Mouse (Mus musculus) heart, embryonic 13.5 days (tissue): ENCODE measurements at regions not wholly inside any gene's neighbourhood (a gene's known extent, or its start where the extent isn't known, plus 50 kb on each side); places are given as distances from the start of the nearest gene placed in this dataset.

Experiments
- ATAC-seq: fragments of 200-750 bp; cut with Nextera tagmentation; 2 replicates; pipeline ENCODE4 v1.8.0; 2017; ENCODE audit warnings: moderate TSS enrichment; ENCODE audit not compliant: insufficient number of reproducible peaks, low FRiP score, low TSS enrichment; ENCODE audit errors: extremely low read depth
- H3K27ac ChIP-seq: fragments of 300-500 bp; sonication (generic); replicated peaks from 2 replicates; pipeline ENCODE4 v1.5.1; 2015; ENCODE audit warnings: moderate library complexity, mild to moderate bottlenecking, inconsistent platforms
- H3K27me3 ChIP-seq: fragments of 300-500 bp; sonication (generic); replicated peaks from 2 replicates; pipeline ENCODE4 v1.6.1; 2015; ENCODE audit warnings: mild to moderate bottlenecking, inconsistent platforms
- H3K36me3 ChIP-seq: fragments of 300-500 bp; sonication (generic); 2 replicates; pipeline ENCODE4 v1.6.1; 2015; ENCODE audit warnings: mild to moderate bottlenecking, inconsistent platforms
- H3K4me1 ChIP-seq: fragments of 300-500 bp; sonication (generic); 2 replicates; pipeline ENCODE4 v1.6.1; 2015; ENCODE audit warnings: inconsistent platforms
- H3K4me2 ChIP-seq: fragments of 300-500 bp; sonication (generic); 2 replicates; pipeline ENCODE4 v1.6.1; 2015; ENCODE audit warnings: inconsistent platforms, mild to moderate bottlenecking, moderate library complexity
- H3K4me3 ChIP-seq: fragments of 300-500 bp; sonication (generic); 2 replicates; pipeline ENCODE4 v1.5.1; 2015; ENCODE audit warnings: moderate library complexity, mild to moderate bottlenecking, inconsistent platforms
- H3K9ac ChIP-seq: fragments of 300-500 bp; sonication (generic); 2 replicates; pipeline ENCODE4 v1.6.1; 2015; ENCODE audit warnings: inconsistent platforms, mild to moderate bottlenecking, moderate library complexity
- H3K9me3 ChIP-seq: fragments of 300-500 bp; sonication (generic); 2 replicates; pipeline ENCODE4 v1.6.1; 2016; ENCODE audit warnings: inconsistent platforms
- WGBS: fragments of 180-500 bp; shearing (Covaris S2); methylation state at CpG from one replicate; pipeline ENCODE4 v1.1.7; 2015; ENCODE audit warnings: mixed read lengths; 5-methylcytosine and 5-hydroxymethylcytosine counted together

DNA sequence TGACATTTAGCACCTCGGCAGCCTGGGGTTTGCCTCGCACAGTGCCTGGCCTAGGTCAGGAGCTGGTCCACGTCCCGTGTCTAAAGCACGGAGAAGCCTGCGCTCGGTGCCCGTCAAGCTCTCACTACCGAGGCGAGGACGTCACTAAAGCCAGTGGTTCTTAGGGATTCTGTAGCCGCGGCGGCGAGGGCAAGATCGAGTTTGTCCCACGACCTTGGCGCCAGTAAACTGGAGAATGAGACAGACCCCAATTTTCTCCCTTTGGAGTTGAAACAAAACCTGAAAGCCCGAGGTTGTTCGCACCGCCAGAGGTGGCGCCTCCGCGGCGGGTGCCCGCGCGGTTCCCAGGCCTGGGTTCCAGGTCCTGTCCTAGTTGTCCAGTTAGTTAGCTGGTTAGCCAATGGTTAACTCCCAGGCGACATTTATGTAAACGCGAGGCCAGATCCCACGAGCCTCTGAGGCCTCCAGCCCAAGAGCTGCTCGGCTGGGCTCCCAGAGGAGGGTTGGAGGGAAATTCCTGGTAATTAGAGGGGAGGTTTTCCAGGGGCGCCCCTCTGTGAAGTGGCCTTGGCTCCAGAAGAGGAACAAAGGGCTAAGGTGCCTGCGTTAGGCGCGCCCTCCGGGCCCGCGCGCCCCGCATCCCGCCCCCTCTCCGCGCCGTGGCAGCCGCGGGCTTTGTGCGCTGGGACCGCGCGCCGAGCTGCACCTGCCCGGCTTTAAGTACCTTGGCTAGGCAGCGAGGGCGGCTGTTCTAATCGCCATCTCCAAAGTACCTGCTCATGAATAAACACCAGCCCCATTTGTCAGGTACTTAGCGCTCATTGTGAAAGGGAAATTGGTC, 74.0 kb downstream of the Rhcg start:
- Histone ChIP-seq H3K9ac (no peak overlapping the region), H3K27me3 (peaks cover 100% of the 10 kb centered on the region), H3K36me3 (no peaks in the 10 kb centered on the region), H3K4me1 (peaks cover 8% of the 10 kb centered on the region), H3K4me2 (peak overlapping the region; percentile 27), H3K27ac (no peak overlapping the region), H3K9me3 (no peaks in the 10 kb centered on the region), H3K4me3 (peak overlapping the region; percentile 24)
- no peak for ATAC-seq
- 1% methylated on average over 55 of the region's 58 CpGs for WGBS

DNA sequence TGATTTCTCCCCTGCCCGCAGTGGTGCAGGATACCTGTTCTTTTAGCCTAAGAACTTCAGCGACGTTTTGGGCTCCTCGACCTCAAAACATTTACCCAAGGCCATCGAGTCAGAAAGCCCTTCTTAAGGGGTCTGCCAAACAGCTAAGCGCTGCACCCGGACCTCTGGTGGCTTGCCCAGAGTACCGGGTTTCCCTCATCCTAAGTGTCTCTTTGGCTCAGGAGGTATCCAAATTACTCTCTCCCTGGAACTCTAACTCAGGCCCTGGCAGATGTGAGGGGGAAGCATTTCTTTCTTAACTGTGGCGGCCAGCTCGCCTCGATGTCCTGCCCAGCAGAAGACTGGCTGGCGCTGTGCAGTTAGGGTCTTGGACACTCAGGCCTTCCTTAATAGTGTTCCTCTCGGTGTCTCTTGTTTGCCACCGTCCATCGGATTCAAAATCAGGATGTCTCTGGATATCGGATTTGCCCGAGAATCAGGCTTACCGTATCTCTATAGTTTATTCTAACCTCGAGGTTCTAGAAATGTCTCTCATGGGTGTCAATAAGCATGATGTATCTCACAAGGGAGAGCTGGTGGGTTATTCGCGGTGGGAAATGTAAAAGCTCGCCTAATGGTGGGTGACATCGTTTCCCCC, 75.0 kb downstream of the Rhcg start:
- Histone ChIP-seq H3K9ac (no peak overlapping the region), H3K4me1 (peaks cover 8% of the 10 kb centered on the region), H3K36me3 (no peaks in the 10 kb centered on the region), H3K27ac (no peak overlapping the region), H3K4me3 (no peak overlapping the region), H3K27me3 (peaks cover 100% of the 10 kb centered on the region), H3K4me2 (no peak overlapping the region), H3K9me3 (no peaks in the 10 kb centered on the region)
- ATAC-seq = no peak
- WGBS = 2% methylated on average over 23 of the region's 23 CpGs

DNA sequence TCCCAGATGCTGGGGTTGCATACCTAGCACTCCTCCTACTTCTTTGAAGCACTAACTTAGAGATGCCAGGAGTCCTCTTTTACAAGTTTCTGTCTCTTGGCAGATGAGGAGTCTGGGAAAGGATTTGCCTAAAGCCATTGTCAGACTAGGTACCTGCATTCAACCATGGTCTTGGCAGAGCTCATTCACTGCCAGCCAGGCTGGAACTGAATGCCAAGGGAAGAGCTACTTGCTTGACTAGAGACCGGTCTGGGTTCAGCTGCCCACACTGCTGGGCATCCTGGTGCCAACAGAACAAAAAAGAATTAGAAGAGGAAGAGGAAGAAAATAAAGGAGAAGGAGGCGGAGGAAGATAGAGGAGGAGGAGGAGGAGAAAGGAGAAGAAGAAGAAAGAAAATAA, 74.1 kb upstream of the Polg start:
- Histone ChIP-seq H3K4me3 (no peak overlapping the region), H3K4me2 (no peak overlapping the region), H3K9me3 (no peaks in the 10 kb centered on the region), H3K27ac (no peak overlapping the region), H3K4me1 (peaks cover 20% of the 10 kb centered on the region), H3K36me3 (no peaks in the 10 kb centered on the region), H3K27me3 (peaks cover 100% of the 10 kb centered on the region), H3K9ac (no peak overlapping the region)
- WGBS = 31% methylated on average over 2 of the region's 2 CpGs
- ATAC-seq = no peak

DNA sequence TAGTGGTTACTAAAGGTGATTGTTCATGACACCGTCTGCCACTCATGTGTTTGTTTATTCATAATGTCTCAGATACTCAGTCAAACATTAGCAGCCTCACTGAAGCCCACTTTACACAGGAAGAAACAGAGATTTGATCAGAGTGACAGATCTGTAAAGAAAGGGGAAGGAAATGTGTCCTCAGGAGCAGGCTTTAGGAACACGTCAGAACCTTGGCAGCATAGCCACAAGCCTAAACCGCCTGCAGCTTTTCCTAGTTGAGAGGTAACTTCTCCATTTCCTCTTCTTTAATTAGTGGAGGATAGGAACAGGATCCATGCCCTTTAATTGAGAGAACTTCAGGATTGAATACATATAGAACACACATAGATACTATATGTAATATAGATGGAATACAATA, 73.3 kb upstream of the Polg start:
- 4% methylated on average over 3 of the region's 3 CpGs for WGBS
- Histone ChIP-seq H3K4me1 (peaks cover 22% of the 10 kb centered on the region), H3K9ac (no peak overlapping the region), H3K27ac (no peak overlapping the region), H3K9me3 (no peaks in the 10 kb centered on the region), H3K4me3 (no peak overlapping the region), H3K4me2 (no peak overlapping the region), H3K27me3 (peaks cover 100% of the 10 kb centered on the region), H3K36me3 (no peaks in the 10 kb centered on the region)
- ATAC-seq = no peak

- ATAC-seq = peak; percentile 14; the same call in 1 of the 2 replicates
- Histone ChIP-seq H3K4me1 (peaks cover 21% of the 10 kb centered on the region), H3K4me2 (peak overlapping the region; percentile 69), H3K27ac (no peak overlapping the region), H3K27me3 (peaks cover 100% of the 10 kb centered on the region), H3K9me3 (no peaks in the 10 kb centered on the region), H3K4me3 (peak overlapping the region; percentile 46), H3K9ac (0 out of 2 replicates have a peak overlapping the region, but pooled peaks have one; percentile 40), H3K36me3 (no peaks in the 10 kb centered on the region)
- under 1% methylated on average over 27 of the region's 27 CpGs for WGBS
Observed at GRCm38 (mm10) chr7:79536157-79536641, 70.0 kb upstream of the Polg start.

DNA sequence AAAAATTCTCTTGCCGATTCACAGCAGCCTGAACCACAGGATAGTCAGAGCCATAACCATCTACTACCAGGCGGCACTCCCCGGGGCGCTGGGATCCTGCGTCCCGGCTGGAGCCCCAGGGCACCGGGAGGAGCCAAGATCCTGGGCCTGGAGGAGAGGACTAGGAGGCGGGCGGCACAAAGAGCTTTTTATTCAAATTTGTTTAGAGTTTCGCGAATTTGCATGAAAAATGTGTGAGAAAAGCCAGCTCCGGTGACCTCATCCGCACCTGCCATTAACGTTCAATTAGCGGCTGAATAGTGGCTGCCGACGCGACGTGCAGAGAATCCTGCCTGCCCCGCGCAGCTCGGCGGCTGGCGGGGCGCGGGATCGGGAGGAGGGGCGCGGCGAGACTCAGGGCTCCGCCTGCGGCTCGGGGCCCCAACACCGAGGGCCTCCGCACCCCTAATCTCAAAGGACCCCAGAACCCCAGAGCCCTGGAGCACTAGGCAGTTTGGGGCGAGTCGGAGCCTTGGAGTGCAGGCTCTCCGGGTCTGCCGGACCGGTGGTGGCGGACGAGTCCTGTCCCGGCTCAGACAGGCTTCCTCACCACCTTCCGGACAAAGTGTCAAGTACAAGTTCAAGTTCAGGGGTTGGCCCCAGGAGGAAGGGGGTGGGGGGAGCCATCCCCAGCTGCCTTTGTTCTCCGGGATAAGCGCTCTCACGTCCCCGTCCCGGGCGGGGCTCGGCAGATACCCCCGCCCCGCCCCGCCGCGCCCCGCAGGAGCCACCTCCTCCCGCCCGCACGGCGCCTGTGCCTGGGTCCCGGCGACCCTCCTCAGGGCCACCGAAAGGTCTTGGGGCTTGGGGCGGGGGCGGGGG, 69.3 kb upstream of the Polg start:
- Histone ChIP-seq H3K9me3 (no peaks in the 10 kb centered on the region), H3K4me3 (peak overlapping the region; percentile 46), H3K27me3 (peaks cover 100% of the 10 kb centered on the region), H3K9ac (0 out of 2 replicates have a peak overlapping the region, but pooled peaks have one; percentile 40), H3K4me1 (peaks cover 21% of the 10 kb centered on the region), H3K36me3 (no peaks in the 10 kb centered on the region), H3K4me2 (peak overlapping the region; percentile 69), H3K27ac (no peak overlapping the region)
- 0 out of 2 replicates have a peak, but pooled peaks have one; percentile 19 for ATAC-seq
- under 1% methylated on average over 64 of the region's 66 CpGs for WGBS

- WGBS = 13% methylated on average over 7 of the region's 7 CpGs
Observed at GRCm38 (mm10) chr7:79534819-79535218, 68.7 kb upstream of the Polg start.

DNA sequence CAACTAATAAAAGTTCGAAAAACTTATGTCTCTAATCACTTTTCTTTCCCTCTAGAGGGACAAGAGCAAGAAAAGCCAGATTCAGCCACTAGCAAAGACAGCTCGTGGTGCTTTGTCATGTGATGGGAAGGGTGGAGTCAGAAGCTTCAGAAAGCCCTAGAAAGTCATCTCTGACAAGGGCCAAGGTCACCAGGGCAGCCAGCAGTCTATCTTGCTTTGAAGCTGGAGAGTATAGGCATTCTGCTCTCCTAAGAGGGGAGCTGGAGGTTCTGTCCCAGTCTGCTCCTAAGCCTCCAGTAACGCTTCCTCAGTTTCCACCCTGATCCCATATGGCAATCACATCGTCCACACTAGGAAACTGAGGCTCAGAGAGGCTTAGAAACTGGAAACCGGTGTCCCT, 68.2 kb upstream of the Polg start:
- H3K4me2 ChIP-seq = no peak overlapping the region
- 9% methylated on average over 5 of the region's 5 CpGs for WGBS

More at GRCm38 (mm10) chr7:79534819-79535218, 68.7 kb upstream of the Polg start:
- no peak for ATAC-seq
- H3K4me1 ChIP-seq = peaks cover 21% of the 10 kb centered on the region
- peaks cover 100% of the 10 kb centered on the region for H3K27me3 ChIP-seq
- no peak overlapping the region for H3K9ac ChIP-seq
- H3K36me3 ChIP-seq = no peaks in the 10 kb centered on the region
- no peaks in the 10 kb centered on the region for H3K9me3 ChIP-seq
- H3K4me2 ChIP-seq = no peak overlapping the region
- peak overlapping the region; percentile 46; the same call in 1 of the 2 replicates for H3K4me3 ChIP-seq
- no peak overlapping the region for H3K27ac ChIP-seq

GRCm38 (mm10) chr7:79532626-79533140, 66.5 kb upstream of the Polg start:
- Histone ChIP-seq H3K4me1 (peaks cover 21% of the 10 kb centered on the region), H3K9me3 (no peaks in the 10 kb centered on the region), H3K4me2 (no peak overlapping the region), H3K9ac (no peak overlapping the region), H3K27me3 (peaks cover 97% of the 10 kb centered on the region), H3K27ac (no peak overlapping the region), H3K4me3 (no peak overlapping the region), H3K36me3 (no peaks in the 10 kb centered on the region)
- no peak for ATAC-seq
- WGBS = 43% methylated on average over 5 of the region's 5 CpGs

More for the DNA sequence above, 68.2 kb upstream of the Polg start:
- peaks cover 100% of the 10 kb centered on the region for H3K27me3 ChIP-seq
- H3K27ac ChIP-seq = no peak overlapping the region
- ATAC-seq = no peak
- peaks cover 21% of the 10 kb centered on the region for H3K4me1 ChIP-seq
- no peaks in the 10 kb centered on the region for H3K36me3 ChIP-seq
- no peak overlapping the region for H3K4me3 ChIP-seq
- H3K9me3 ChIP-seq = no peaks in the 10 kb centered on the region
- H3K9ac ChIP-seq = no peak overlapping the region

- H3K9ac ChIP-seq = no peak overlapping the region
- peaks cover 21% of the 10 kb centered on the region for H3K4me1 ChIP-seq
- no peak for ATAC-seq
- peaks cover 97% of the 10 kb centered on the region for H3K27me3 ChIP-seq
- no peak overlapping the region for H3K4me3 ChIP-seq
- H3K4me2 ChIP-seq = no peak overlapping the region
- WGBS = 17% methylated on average over 12 of the region's 12 CpGs
- no peak overlapping the region for H3K27ac ChIP-seq
- H3K9me3 ChIP-seq = no peaks in the 10 kb centered on the region
- no peaks in the 10 kb centered on the region for H3K36me3 ChIP-seq
Observed at GRCm38 (mm10) chr7:79531551-79532356, 65.6 kb upstream of the Polg start.
